Mouse (Mus musculus): ENCODE measurements around the gene Clec4n.

DNA sequence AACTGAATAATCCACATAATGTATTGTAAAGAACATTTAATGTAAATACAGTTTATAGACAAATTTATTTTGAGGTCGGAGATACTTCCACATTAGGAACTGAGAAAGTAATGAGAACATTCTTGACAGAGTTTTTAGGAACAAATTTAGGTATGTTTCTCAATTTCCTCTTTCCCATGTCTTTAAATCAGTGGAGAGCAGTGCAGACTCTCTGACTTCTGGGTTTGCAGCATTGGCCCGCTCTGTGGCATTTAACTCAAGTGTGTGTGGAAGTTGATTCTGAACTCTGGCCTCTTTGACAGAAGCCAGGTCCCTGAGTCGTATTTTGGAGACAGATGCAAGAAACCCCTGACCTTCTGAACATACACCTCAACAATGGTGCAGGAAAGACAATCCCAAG lies at the start of gene Clec4n:
- TF ChIP-seq CTCF (conservative IDR thresholded peaks at IDR 0.05; ENCODE audit: low read length) (no peak), POU5F1 (IDR thresholded peaks at IDR 0.05; ENCODE audit: borderline replicate concordance, low read length) (no peak)
